Mouse (Mus musculus) CH12.LX (cell line): ENCODE measurements at regions not wholly inside any gene's neighbourhood (a gene's known extent, or its start where the extent isn't known, plus 50 kb on each side); places are given as distances from the start of the nearest gene placed in this dataset.

Experiments
- DNase-seq: peaks from one replicate; pipeline ENCODE4 v3.0.0-alpha.2; 2013; ENCODE audit errors: extremely low read depth
- H3K27ac ChIP-seq: 2 replicates; pipeline ENCODE4 v1.5.1; 2012; ENCODE audit warnings: low read depth, mild to moderate bottlenecking, control low read depth, moderate library complexity; ENCODE audit not compliant: insufficient read depth
- H3K27me3 ChIP-seq: replicated peaks from 2 replicates; pipeline ENCODE3; 2012; ENCODE audit warnings: inconsistent platforms
- H3K36me3 ChIP-seq, 2 experiments: replicated peaks in 1 of 2; 2 replicates each; pipeline versions ENCODE3 to v1.6.1; 2012; ENCODE audit warnings: inconsistent platforms in 1 of 2, low read length in 1 of 2, mild to moderate bottlenecking in 1 of 2, mixed read lengths in 1 of 2, moderate library complexity in 1 of 2; ENCODE audit not compliant: control insufficient read depth in 1 of 2, insufficient read depth in 1 of 2
- H3K4me1 ChIP-seq, 2 experiments: 2 replicates each; pipeline ENCODE4 v1.6.1; 2012; ENCODE audit warnings: inconsistent platforms in 1 of 2, moderate library complexity in 1 of 2; ENCODE audit not compliant: insufficient read depth in 2 of 2, control insufficient read depth in 1 of 2
- H3K4me2 ChIP-seq: 2 replicates; pipeline ENCODE4 v1.6.1; 2012; ENCODE audit warnings: low read depth, mild to moderate bottlenecking, control low read depth; ENCODE audit not compliant: poor library complexity, insufficient read depth, severe bottlenecking
- H3K4me3 ChIP-seq, 3 experiments: fragments of 150-350 bp in 1 of 3; sonication (generic) in 1 of 3; replicated peaks in 1 of 3; 2 replicates each; pipeline versions ENCODE3 to v1.5.1; 2011 to 2012; ENCODE audit warnings: low read depth in 2 of 3, low read length in 2 of 3, mild to moderate bottlenecking in 2 of 3, moderate library complexity in 2 of 3, control low read depth in 1 of 3, improper control_type of control experiment in 1 of 3, inconsistent platforms in 1 of 3, mixed read lengths in 1 of 3; ENCODE audit not compliant: poor library complexity in 1 of 3
- H3K79me2 ChIP-seq: replicated peaks from 2 replicates; pipeline ENCODE4 v1.6.1; 2012; ENCODE audit warnings: mild to moderate bottlenecking, moderate library complexity; ENCODE audit not compliant: control insufficient read depth, poor library complexity, insufficient read depth, severe bottlenecking; ENCODE audit errors: extremely low read depth
- H3K9ac ChIP-seq: 2 replicates; pipeline ENCODE4 v1.6.1; 2012; ENCODE audit warnings: low read depth, mild to moderate bottlenecking, control low read depth, moderate library complexity; ENCODE audit not compliant: insufficient read depth
- H3K9me3 ChIP-seq: replicated peaks from 2 replicates; pipeline ENCODE3; 2012; ENCODE audit warnings: low read length, inconsistent platforms, mixed read lengths
- CTCF ChIP-seq, 2 experiments: IDR thresholded peaks in 1 of 2; conservative IDR thresholded peaks in 1 of 2; 2 replicates each; pipeline ENCODE4 v1.5.1; 2011 to 2012; ENCODE audit warnings: low read depth in 2 of 2, low read length in 2 of 2, improper control_type of control experiment in 1 of 2, inconsistent platforms in 1 of 2, mild to moderate bottlenecking in 1 of 2, moderate library complexity in 1 of 2
- ELF1 ChIP-seq: IDR thresholded peaks from 2 replicates; pipeline ENCODE4 v1.6.1; 2014; ENCODE audit warnings: low read depth, mild to moderate bottlenecking, inconsistent platforms, low read length, improper control_type of control experiment
- JUN ChIP-seq: IDR thresholded peaks from 2 replicates; pipeline ENCODE4 v1.6.1; 2011; ENCODE audit warnings: low read depth, mild to moderate bottlenecking, low read length, improper control_type of control experiment, moderate library complexity; ENCODE audit not compliant: insufficient read depth
- JUND ChIP-seq: conservative IDR thresholded peaks from 2 replicates; pipeline ENCODE4 v1.6.1; 2011; ENCODE audit warnings: low read depth, low read length, improper control_type of control experiment
- MAX ChIP-seq: IDR thresholded peaks from 2 replicates; pipeline ENCODE4 v1.6.1; 2011; ENCODE audit warnings: low read length, improper control_type of control experiment
- NELFE ChIP-seq: IDR thresholded peaks from 2 replicates; pipeline ENCODE4 v1.6.1; 2011; ENCODE audit warnings: low read depth, low read length, improper control_type of control experiment
- PAX5 ChIP-seq: IDR thresholded peaks from 2 replicates; pipeline ENCODE4 v1.6.1; 2012; ENCODE audit warnings: low read length, inconsistent platforms, mixed read lengths
- POLR2A ChIP-seq: IDR thresholded peaks from 2 replicates; pipeline ENCODE4 v1.6.1; 2011; ENCODE audit warnings: low read depth, mild to moderate bottlenecking, improper control_type of control experiment, low read length
- ZMIZ1 ChIP-seq: IDR thresholded peaks from 2 replicates; pipeline ENCODE4 v1.6.1; 2012; ENCODE audit warnings: low read depth, mild to moderate bottlenecking, inconsistent platforms, low read length, improper control_type of control experiment
- dilution Hi-C: fragments of 300-500 bp; cut with MboI; formaldehyde crosslinking; loops from 2 replicates; pipeline ENCODE4 v1.14.3; 2020; ENCODE audit warnings: low sequenced_read_pairs; ENCODE audit not compliant: extremely low pct_unique_long_range_greater_than_20kb, extremely low pct_ligation_motif_present
- in situ Hi-C: fragments of 300-500 bp; cut with MboI; formaldehyde crosslinking; loops from 3 replicates; pipeline ENCODE4 v1.14.3; 2019; ENCODE audit warnings: low sequenced_read_pairs, low pct_ligation_motif_present, low pct_unique_long_range_greater_than_20kb, mixed read lengths

DNA sequence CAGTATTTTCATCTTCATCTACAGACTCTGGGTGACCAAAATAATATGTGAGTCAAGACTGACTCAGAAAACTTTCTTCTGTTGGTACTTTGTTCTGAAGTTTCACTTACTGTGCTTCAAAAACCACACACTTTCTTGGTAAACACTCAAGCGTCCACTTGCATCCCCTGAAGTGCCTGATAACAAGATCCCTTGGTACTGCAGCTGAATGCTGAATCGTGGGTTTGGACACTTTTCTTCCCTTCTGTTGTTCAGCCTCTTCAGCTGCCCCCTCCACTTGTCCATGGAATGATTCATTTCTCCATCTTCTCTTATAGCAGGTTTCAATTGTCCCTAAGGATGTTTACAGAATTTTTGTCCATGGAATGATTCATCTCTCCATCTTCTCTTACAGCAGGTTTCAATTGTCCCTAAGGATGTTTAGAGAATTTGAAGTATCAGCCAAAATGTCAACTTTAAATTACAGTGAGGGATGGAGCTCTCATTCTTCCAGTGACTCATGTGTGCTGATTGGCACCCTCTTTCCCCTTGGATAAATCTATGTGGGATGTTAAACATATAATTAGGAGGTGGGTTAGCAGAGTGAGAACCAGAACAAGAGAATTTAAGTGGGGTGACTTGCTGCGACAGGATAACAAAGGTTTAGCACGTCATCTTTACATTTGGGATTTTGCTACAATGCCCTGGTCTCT lies 57.7 kb upstream of the Pdk4 start:
- no peak for DNase-seq
- H3K36me3 ChIP-seq = no peaks in the 10 kb centered on the region
- H3K9me3 ChIP-seq = no peaks in the 10 kb centered on the region
- H3K4me3 ChIP-seq = no peak overlapping the region
- no peak overlapping the region for H3K9ac ChIP-seq
- TF ChIP-seq JUND = no peak
- no peak for TF ChIP-seq CTCF (conservative IDR thresholded peaks at IDR 0.05 in 1 of 2, IDR thresholded peaks at IDR 0.05 in 1 of 2; ENCODE audit: low read depth in 2 of 2, low read length in 2 of 2)
- TF ChIP-seq POLR2A = no peak
- TF ChIP-seq, all 38 proteins: peak for 0
- H3K79me2 ChIP-seq = no peaks in the 10 kb centered on the region
- dilution Hi-C loops = no loop called here
- no peak overlapping the region for H3K27ac ChIP-seq
- H3K4me2 ChIP-seq = no peak overlapping the region
- H3K4me1 ChIP-seq = no peaks in the 10 kb centered on the region
- no peaks in the 10 kb centered on the region for H3K27me3 ChIP-seq
- in situ Hi-C loops = no loop called here

DNA sequence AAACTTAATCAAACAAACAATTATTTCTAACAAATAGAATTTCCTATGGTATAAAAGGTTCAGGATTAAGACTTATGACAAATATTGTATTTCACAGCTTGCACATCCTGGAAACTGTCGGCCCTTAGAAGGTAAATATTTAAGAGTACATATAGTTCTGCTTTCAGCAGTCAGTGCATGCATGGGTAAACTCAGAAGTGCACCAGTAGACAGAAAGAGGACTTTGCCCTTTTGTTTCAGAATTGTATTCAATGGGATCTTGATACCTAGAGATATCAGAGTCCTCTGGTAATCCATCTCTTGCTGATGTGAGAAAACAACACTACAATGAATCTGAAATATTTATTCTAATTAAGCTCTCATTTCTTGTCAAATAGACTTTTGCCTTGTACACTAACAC lies 54.0 kb upstream of the Pdk4 start:
- Histone ChIP-seq H3K79me2 (no peaks in the 10 kb centered on the region), H3K36me3 (no peaks in the 10 kb centered on the region), H3K4me2 (no peak overlapping the region), H3K9me3 (no peaks in the 10 kb centered on the region), H3K27ac (no peak overlapping the region)
- DNase-seq = no peak
- TF ChIP-seq JUN = no peak
- no peak for TF ChIP-seq PAX5
- no peak for TF ChIP-seq ZMIZ1
- no peak for TF ChIP-seq ELF1
- TF ChIP-seq NELFE = no peak
- no peak for TF ChIP-seq MAX
- TF ChIP-seq, all 38 proteins: peak for 0
- Histone ChIP-seq H3K27me3 (no peaks in the 10 kb centered on the region), H3K4me1 (no peaks in the 10 kb centered on the region), H3K9ac (no peak overlapping the region), H3K4me3 (no peak overlapping the region)
- in situ Hi-C loops = no loop called here
- dilution Hi-C loops = no loop called here
